Mouse (Mus musculus) megakaryocyte, adult 5-6 weeks (primary cell): ENCODE data around the gene Eya3. TPM values are rescaled to one million over a fixed set of nuclear protein-coding genes. Genes with fewer than 3 reads are reported as not detected.
A peak's percentile ranks its signal among the peaks of the same experiment; 100 is the strongest.
"Not testable (repeated sequence)": the region's sequence is repeated elsewhere in the genome, so short reads cannot be mapped to it uniquely, and the experiment has no call there.

Experiments
- ATAC-seq: 2 replicates; pipeline ENCODE4 v1.8.0; 2016; ENCODE audit warnings: mild to moderate bottlenecking, inconsistent platforms; ENCODE audit not compliant: poor library complexity, severe bottlenecking
- total RNA-seq, 2 experiments: library from RNA; stranded (forward) in 1 of 2; stranded (reverse) in 1 of 2; fragments of 153-499, 151-499 nt in 1 of 2; fragments of 221-1000, 200-1000 nt in 1 of 2; gene quantifications; 2 replicates each; pipeline versions ENCODE4 v1.2.3 to v1.2.4; 2015 to 2017

The Eya3 gene
- total RNA-seq (2015) (49.3 and 52.8 TPM in 2 replicates), total RNA-seq (2017) (23.5 and 31.7 TPM in 2 replicates)

- peak; percentile 100 for ATAC-seq
Observed at GRCm38 (mm10) chr4:132638461-132639190, at the start of gene Eya3. TSS of gene Eya3 (plus strand) at chr4:132638987.

- no peak for ATAC-seq
Observed at GRCm38 (mm10) chr4:132590642-132591041, 48.1 kb upstream of the Eya3 start.

- ATAC-seq: peak; percentile 85
Observed at GRCm38 (mm10) chr4:132592958-132593357, 45.8 kb upstream of the Eya3 start.

- ATAC-seq: no peak
Observed at GRCm38 (mm10) chr4:132594191-132594590, 44.6 kb upstream of the Eya3 start.

- ATAC-seq: no peak
Observed at GRCm38 (mm10) chr4:132598861-132599260, 39.9 kb upstream of the Eya3 start.

- ATAC-seq: no peak
Observed at GRCm38 (mm10) chr4:132599764-132600163, 39.0 kb upstream of the Eya3 start.

- peak; percentile 62 for ATAC-seq
Observed at GRCm38 (mm10) chr4:132600465-132600864, 38.3 kb upstream of the Eya3 start.

GRCm38 (mm10) chr4:132601242-132601641 is 37.5 kb upstream of the Eya3 start:
- not testable (repeated sequence) for ATAC-seq

GRCm38 (mm10) chr4:132603468-132603867 is 35.3 kb upstream of the Eya3 start:
- no peak for ATAC-seq

- peak; percentile 93 for ATAC-seq
Observed at GRCm38 (mm10) chr4:132605816-132606215, 33.0 kb upstream of the Eya3 start.

- ATAC-seq: no peak
Observed at GRCm38 (mm10) chr4:132608147-132608546, 30.6 kb upstream of the Eya3 start.

GRCm38 (mm10) chr4:132610301-132610984 is 28.3 kb upstream of the Eya3 start:
- 0 out of 2 replicates have a peak, but pooled peaks have one; percentile 23 for ATAC-seq

GRCm38 (mm10) chr4:132611320-132611719 is 27.5 kb upstream of the Eya3 start:
- ATAC-seq: peak; percentile 40

GRCm38 (mm10) chr4:132617873-132618272 is 20.9 kb upstream of the Eya3 start:
- ATAC-seq: peak; percentile 93

GRCm38 (mm10) chr4:132618850-132619375 is 19.9 kb upstream of the Eya3 start:
- ATAC-seq: no peak

GRCm38 (mm10) chr4:132620134-132620533 is 18.7 kb upstream of the Eya3 start:
- ATAC-seq: no peak

GRCm38 (mm10) chr4:132621287-132622068 is 17.3 kb upstream of the Eya3 start:
- peak; percentile 40 for ATAC-seq

GRCm38 (mm10) chr4:132624034-132624657 is 14.6 kb upstream of the Eya3 start:
- ATAC-seq: peak; percentile 63

GRCm38 (mm10) chr4:132628830-132629229 is 10.0 kb upstream of the Eya3 start:
- ATAC-seq: peak; percentile 67

- no peak for ATAC-seq
Observed at GRCm38 (mm10) chr4:132635971-132636370, 2.8 kb upstream of the Eya3 start.

- ATAC-seq: 0 out of 2 replicates have a peak, but pooled peaks have one; percentile 30
Observed at GRCm38 (mm10) chr4:132636554-132636953, 2.2 kb upstream of the Eya3 start.
